Mouse (Mus musculus): ENCODE results near the gene Stac3.

The Stac3 gene

DNA sequence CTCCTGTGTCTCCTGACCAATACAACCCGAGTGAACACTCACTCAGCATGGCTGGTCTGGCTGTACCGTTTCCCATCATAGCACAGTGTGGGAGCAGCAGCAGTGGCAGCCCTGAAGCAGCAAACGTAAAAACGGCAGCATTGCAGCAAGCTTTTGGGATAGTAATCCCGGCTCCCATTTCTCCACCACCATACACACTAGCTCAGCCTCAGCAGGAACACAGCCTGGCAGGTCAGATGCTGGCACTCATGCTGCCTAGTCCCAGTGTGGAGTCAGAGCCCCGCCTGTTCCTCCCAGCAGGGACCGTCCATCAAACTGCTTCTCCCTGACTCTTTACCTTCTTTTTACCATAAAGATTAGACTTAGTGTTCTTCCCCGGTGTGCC lies 10.4 kb upstream of the Stac3 start:
- Histone ChIP-seq H3K27me3 (ENCODE audit: control insufficient read depth, insufficient read depth, low read length, poor library complexity, severe bottlenecking) (no peaks in the 10 kb centered on the region), H3K36me3 (ENCODE audit: control insufficient read depth, insufficient read depth, low read length, poor library complexity, severe bottlenecking) (peaks cover 8% of the 10 kb centered on the region; the same call in 1 of the 2 replicates)
- no peak for DNase-seq (ENCODE audit: low read depth, low spot score)

DNA sequence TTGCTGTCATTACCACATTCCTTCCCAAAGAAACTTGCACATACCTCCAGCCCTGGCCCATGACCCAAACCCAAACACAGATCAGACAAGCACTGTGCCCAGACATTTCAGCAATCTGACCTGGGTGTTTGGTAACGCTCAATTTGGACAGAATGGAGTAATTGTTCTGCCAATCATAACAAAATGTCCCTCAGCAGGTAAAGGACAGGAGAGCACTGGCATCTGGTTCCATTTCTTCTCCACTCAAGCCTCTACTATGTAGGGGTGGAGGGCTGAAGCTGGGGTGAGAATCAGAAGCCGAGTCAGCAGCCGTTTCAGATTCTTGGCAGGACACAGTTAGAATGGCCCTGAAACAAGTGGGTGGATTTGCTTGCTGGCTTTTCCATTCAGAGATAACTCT lies 9.4 kb upstream of the Stac3 start:
- peaks cover 8% of the 10 kb centered on the region; the same call in 1 of the 2 replicates for H3K36me3 ChIP-seq (ENCODE audit: control insufficient read depth, insufficient read depth, low read length, poor library complexity, severe bottlenecking)
- no peak for DNase-seq (ENCODE audit: low read depth, low spot score)
- no peaks in the 10 kb centered on the region for H3K27me3 ChIP-seq (ENCODE audit: control insufficient read depth, insufficient read depth, low read length, poor library complexity, severe bottlenecking)

DNA sequence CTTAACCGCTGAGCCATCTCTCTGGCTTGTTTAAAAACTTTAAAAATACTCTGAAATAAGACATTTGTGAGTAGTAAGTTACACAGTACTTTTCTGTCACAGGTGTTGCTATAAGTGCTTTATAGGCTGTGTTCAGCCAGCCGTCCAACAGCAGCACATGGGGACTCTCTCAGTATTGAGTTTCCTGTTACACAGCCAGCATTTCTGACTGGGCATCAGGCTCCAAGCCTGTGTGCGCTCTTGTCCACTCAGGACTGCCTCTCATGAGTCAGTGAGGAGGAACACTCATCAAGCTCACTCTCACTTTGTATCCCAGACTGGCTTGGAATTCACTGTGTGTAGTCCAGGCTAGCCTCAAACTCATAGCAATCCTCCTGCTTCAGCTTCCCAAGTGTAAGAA lies 5.3 kb upstream of the Stac3 start:
- no peaks in the 10 kb centered on the region for H3K27me3 ChIP-seq (ENCODE audit: control insufficient read depth, insufficient read depth, low read length, poor library complexity, severe bottlenecking)
- H3K36me3 ChIP-seq (ENCODE audit: control insufficient read depth, insufficient read depth, low read length, poor library complexity, severe bottlenecking): peaks cover 6% of the 10 kb centered on the region
- DNase-seq (ENCODE audit: low read depth, low spot score): no peak

DNA sequence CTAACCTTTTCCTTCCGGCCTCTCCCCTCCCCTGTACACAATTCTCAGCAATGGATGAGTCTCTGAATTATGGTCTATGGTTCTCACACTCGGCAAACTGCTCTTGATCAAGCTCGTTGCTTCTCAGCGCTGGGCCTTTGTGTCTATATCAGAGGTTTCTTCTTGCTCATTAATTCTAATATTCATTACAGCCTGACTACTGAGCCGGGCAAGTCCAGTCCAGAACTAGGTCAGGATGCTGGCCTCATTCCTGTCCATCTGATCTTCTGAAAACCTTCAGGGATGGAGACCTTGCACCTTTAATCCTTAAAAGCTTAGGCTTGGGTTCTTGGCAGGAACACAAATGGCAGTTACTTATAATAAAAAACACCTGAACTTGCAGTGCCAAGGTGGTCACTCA lies 2.0 kb upstream of the Stac3 start:
- peaks cover 2% of the 10 kb centered on the region for H3K36me3 ChIP-seq (ENCODE audit: control insufficient read depth, insufficient read depth, low read length, poor library complexity, severe bottlenecking)
- no peaks in the 10 kb centered on the region for H3K27me3 ChIP-seq (ENCODE audit: control insufficient read depth, insufficient read depth, low read length, poor library complexity, severe bottlenecking)
- DNase-seq (ENCODE audit: low read depth, low spot score): no peak

DNA sequence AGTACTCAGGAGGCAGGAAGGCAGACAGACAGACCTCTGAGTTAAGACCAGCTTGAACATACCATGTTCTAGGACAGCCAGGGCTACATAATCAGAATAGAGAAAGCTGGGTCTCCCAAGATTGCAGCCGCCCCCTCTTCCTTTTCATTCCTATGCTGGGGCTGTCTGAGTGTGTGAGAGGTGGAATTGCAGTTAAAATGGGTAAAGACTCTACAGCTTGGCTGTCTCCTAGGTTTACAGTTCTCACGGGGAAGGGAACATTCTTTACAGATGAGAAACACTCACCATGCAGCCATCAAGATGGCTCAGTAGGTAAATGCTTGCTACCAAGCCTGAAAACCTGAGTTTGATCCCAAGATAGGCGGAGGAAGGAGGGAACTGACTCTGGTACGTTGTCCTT lies 1.4 kb upstream of the Stac3 start:
- Histone ChIP-seq H3K36me3 (ENCODE audit: control insufficient read depth, insufficient read depth, low read length, poor library complexity, severe bottlenecking) (peaks cover 2% of the 10 kb centered on the region), H3K27me3 (ENCODE audit: control insufficient read depth, insufficient read depth, low read length, poor library complexity, severe bottlenecking) (no peaks in the 10 kb centered on the region)
- DNase-seq (ENCODE audit: low read depth, low spot score): no peak

DNA sequence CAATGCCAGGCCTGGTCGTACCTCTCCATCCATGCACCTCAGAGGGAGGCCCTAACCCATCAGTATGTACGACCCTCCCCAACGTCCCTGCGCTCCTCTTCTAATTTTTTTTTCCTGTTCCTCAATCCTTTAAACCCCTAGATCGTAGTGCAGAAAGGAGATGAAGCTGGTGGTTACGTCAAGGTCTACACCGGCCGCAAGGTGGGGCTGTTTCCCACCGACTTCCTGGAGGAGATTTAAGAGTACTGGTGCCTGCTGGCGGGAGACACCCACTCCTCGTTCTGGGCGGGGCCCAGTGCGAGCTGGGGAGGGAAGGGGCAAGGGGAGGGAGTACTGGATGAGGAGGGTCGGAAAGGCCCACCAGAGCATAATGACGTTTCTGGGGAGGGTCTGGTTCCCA lies 6.8 kb downstream of the Stac3 start:
- peak; percentile 84 for DNase-seq (ENCODE audit: low read depth, low spot score)
- no peaks in the 10 kb centered on the region for H3K36me3 ChIP-seq (ENCODE audit: control insufficient read depth, insufficient read depth, low read length, poor library complexity, severe bottlenecking)
- no peaks in the 10 kb centered on the region for H3K27me3 ChIP-seq (ENCODE audit: control insufficient read depth, insufficient read depth, low read length, poor library complexity, severe bottlenecking)

DNA sequence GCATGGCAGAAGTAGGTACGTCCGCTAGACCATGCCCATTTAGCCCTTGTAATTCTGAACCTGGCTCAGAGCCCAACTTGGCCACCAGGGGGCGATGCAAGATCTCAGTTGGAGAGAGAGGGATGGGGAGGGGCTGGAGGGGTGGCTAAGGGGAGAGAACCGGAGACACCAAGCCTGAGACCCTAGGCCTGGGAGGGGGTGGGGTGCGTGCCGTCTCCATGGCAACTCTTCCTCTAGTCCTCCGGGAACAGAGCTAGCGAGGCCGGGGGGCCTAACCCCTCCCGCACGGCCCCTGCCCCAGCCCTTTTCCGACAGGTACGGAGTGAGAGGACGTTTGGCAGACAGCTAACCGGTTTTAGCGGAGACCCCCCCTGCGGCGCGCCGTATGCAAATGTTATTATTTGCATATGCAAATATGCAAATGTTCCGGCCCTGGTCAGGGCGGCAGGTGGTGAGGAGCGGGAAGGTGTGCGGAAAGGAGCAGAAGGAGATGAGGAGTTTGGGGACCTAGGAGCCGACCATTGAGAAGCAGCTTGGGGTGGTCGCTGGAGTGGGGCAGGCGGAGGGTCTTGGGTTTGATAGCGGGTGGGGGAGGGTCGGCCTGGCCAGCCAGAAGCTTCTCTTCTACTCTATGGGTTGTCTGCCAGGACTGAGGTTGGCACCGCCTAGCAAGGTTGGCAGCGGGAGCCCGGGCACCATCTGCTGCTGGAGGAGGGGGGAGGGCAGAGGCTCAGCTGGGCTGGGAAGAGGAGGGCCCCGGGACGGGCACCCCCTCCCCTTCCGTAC lies 7.8 kb downstream of the Stac3 start:
- Histone ChIP-seq H3K27me3 (ENCODE audit: control insufficient read depth, insufficient read depth, low read length, poor library complexity, severe bottlenecking) (no peaks in the 10 kb centered on the region), H3K36me3 (ENCODE audit: control insufficient read depth, insufficient read depth, low read length, poor library complexity, severe bottlenecking) (no peaks in the 10 kb centered on the region)
- peak; percentile 90 for DNase-seq (ENCODE audit: low read depth, low spot score)

DNA sequence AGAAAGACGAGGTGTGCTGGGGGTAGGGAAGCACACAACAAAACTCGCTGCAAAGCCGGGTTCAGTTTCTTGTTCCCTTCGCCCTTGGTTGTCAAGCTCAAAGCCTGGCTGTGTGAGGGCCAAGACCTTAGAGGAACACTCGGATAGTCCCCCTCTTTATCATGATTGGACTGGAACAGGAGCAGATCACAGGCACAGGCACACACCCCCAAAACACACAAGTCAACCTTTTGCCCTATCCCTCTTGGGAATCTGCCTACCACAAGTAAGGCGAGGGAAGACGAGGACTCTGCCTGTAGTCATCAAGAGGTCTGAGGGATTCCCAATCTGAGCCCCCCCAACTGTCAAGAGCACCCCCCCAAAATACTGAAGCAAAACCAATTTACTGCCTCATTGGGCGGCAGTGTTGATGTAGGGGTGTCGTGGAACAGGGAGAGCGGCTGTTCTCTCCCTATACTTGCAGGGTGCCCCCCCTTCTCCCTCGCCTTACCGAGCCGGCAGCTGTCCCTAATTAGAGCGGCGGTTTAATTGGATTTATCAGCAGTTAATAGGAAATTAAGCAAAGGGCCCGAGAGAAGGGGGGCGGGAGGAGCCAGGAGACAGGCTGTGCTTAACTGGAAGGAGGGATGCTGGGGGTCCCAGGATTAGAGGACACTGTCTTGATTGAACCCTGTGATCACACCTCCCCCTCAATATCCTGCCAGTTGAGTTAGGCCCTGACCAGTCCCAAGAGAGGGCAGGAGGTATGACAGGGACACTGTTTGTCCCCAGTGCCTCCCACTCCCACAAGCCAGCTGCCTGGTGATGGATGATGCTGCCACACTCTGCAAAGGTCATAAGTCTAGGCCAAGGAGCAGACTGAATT lies 8.6 kb downstream of the Stac3 start:
- no peaks in the 10 kb centered on the region for H3K36me3 ChIP-seq (ENCODE audit: control insufficient read depth, insufficient read depth, low read length, poor library complexity, severe bottlenecking)
- no peak for DNase-seq (ENCODE audit: low read depth, low spot score)
- no peaks in the 10 kb centered on the region for H3K27me3 ChIP-seq (ENCODE audit: control insufficient read depth, insufficient read depth, low read length, poor library complexity, severe bottlenecking)

DNA sequence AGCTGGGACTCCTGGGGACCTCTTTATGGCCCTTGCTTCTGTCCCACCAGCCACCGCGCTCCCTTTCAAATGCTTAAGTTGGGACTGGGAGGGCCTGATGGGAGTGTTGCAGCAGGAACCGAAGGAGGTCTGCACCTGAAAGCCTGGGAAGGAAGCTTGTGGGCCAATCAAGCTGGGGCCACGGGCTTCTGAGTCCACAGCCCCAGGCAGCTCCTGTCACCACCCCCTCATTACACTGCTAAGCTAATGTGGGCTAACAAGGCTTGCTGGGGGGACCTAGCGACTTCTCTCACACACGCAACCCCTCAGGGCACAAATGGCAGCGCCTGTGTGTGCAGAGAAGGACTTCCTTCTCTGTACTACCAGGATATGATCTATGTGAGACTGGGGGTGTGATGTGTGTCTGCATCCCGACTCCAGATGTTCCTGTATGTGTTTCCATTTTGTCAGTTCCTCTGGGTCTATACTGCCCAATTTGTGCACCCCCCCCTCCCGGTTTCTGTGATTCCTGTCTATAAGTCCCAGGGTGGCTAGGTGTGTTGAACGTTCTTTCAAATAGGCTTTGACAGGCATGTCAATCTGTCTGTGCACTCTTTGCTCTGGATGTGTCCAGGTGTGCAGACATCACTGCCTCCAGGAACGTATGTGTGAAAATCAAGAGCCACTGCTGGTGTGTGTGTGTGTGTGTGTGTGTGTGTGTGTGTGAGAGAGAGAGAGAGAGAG lies 9.6 kb downstream of the Stac3 start:
- no peak for DNase-seq (ENCODE audit: low read depth, low spot score)
- H3K27me3 ChIP-seq (ENCODE audit: control insufficient read depth, insufficient read depth, low read length, poor library complexity, severe bottlenecking): no peaks in the 10 kb centered on the region
- H3K36me3 ChIP-seq (ENCODE audit: control insufficient read depth, insufficient read depth, low read length, poor library complexity, severe bottlenecking): no peaks in the 10 kb centered on the region

DNA sequence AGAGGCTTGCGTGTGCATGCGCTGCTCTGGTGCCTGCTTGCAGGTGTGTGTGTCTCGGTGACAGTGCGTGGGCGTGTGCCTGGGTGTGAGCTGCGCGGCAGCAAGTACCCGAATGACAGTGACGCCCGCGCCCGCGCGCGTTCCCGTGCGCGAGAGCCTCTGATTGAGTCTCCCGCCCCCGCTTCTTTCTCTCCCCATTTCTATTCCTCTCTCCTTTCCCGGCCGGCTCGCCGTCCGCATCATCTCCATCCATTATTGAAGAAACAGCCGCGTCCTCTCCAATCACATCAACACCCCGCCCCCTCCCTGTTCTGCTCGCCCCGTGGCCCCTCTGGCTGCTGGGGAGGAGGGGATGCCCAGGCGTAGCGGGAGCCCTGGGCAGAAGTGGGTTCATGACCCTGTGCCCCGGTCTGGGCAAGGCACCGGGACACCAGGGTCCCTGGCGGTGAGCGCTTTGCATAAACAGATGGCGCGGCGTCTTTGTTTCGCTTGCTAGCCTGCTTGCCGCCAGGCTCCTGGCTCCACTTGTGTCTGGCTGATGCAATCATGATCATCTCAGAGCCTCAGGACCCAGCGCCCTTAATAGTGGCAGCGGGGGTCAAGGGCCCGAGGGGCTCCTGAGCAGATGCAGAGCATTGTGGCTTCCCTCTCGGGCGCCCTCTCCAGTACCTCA lies 10.3 kb downstream of the Stac3 start:
- peak; percentile 80 for DNase-seq (ENCODE audit: low read depth, low spot score)
- Histone ChIP-seq H3K36me3 (ENCODE audit: control insufficient read depth, insufficient read depth, low read length, poor library complexity, severe bottlenecking) (no peaks in the 10 kb centered on the region), H3K27me3 (ENCODE audit: control insufficient read depth, insufficient read depth, low read length, poor library complexity, severe bottlenecking) (no peaks in the 10 kb centered on the region)

DNA sequence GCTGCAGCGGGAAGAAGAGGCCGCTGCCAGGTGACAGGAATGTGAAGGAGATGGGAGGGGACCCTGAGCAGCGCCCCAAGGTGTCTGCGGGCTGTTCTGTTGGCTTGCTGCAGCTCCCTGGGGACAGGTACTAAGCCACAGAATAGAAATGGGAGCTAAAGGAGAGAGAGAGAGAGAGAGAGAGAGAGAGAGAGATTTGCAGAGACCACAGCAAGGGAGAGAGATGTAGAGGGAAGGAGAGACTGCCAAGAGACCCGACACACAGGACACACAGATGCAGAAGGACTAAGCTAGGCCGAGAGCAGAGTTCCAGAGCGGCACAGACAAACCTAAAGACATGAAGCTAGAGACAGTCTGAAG lies 10.8 kb downstream of the Stac3 start:
- Histone ChIP-seq H3K36me3 (ENCODE audit: control insufficient read depth, insufficient read depth, low read length, poor library complexity, severe bottlenecking) (peaks cover 1% of the 10 kb centered on the region), H3K27me3 (ENCODE audit: control insufficient read depth, insufficient read depth, low read length, poor library complexity, severe bottlenecking) (no peaks in the 10 kb centered on the region)
- DNase-seq (ENCODE audit: low read depth, low spot score): no peak

DNA sequence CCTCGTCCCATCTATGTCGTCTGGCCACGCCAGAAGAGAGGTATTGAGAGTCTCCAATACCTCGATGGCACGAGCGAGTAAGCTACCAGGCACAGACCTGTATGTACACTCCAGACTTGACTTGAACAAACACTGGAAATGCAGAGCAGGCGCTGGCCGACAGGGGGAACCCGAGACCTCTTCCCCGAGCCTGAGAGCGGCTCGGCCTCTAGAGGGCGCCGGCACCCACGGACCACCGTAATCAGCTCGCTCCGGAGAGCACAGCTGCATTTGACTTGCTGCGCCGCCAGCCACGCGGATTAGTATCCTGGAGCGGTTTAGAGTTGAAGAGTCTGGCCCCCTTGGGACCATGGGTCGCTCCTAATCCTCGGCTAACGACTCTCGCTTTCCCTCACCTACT lies 11.3 kb downstream of the Stac3 start:
- no peaks in the 10 kb centered on the region for H3K27me3 ChIP-seq (ENCODE audit: control insufficient read depth, insufficient read depth, low read length, poor library complexity, severe bottlenecking)
- peaks cover 2% of the 10 kb centered on the region for H3K36me3 ChIP-seq (ENCODE audit: control insufficient read depth, insufficient read depth, low read length, poor library complexity, severe bottlenecking)
- peak; percentile 95 for DNase-seq (ENCODE audit: low read depth, low spot score)

DNA sequence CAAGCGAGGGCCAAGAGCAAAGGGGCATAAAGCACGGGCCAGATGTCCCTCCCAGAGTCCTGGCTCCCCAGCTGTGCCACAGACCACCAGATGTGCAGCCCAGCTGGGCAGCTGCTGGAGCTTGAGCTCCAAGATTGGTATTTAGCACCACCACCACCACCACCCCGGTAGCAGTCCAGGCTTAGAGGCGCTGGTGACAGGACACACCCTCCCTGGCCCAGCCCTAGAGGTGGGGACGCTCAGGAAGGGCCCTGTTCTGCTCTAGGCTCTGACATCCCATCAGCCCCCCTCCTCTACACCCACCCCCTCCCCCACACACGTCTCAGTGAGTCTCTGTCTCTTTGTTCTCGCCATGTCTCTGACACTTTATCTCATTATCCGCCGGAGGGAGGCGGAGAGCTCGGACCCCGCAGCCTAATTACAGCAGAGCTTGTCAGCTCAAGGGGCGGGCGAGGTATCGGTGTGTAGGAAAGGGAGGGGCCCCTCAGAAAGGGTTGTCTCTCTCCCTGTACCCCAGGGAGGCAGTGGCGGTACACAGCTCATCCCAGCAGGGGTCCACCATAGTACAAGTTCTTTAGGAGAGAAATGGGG lies 12.1 kb downstream of the Stac3 start:
- Histone ChIP-seq H3K27me3 (ENCODE audit: control insufficient read depth, insufficient read depth, low read length, poor library complexity, severe bottlenecking) (no peaks in the 10 kb centered on the region), H3K36me3 (ENCODE audit: control insufficient read depth, insufficient read depth, low read length, poor library complexity, severe bottlenecking) (peaks cover 3% of the 10 kb centered on the region)
- no peak for DNase-seq (ENCODE audit: low read depth, low spot score)

DNA sequence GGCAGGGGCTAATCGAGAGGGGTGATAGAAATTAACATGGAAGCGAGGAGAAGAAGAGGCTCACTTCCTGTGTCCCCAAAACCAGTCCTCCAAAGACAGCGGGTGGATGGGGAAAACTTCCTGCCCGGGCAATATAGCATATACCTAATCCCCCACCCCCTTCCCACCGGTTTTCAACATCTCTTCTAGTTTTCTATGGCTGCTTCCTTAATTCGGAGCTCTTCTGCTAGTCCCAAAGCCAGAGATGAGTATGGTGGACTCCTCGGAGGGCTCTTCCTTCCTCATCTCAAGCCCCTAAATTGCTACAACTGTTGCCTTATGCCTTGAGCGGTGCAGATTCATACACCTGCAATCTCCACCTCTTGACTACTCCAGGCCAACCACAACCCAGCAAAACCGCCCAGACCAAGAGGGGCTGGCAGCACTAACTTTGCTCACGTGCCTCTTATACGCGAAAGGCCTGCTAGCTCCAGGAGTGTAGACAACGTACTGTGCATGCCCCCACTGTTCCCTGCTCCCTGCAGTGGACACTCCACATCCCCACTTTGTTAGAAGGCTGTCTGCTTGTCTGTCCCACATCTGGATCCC lies 12.7 kb downstream of the Stac3 start:
- H3K36me3 ChIP-seq (ENCODE audit: control insufficient read depth, insufficient read depth, low read length, poor library complexity, severe bottlenecking): peaks cover 4% of the 10 kb centered on the region
- no peak for DNase-seq (ENCODE audit: low read depth, low spot score)

More for the DNA sequence above, 12.7 kb downstream of the Stac3 start:
- no peaks in the 10 kb centered on the region for H3K27me3 ChIP-seq (ENCODE audit: control insufficient read depth, insufficient read depth, low read length, poor library complexity, severe bottlenecking)

Measured in splenic B cell, adult 2 months (primary cell).